Mouse (Mus musculus): ENCODE measurements around the gene Rora. TPM values are rescaled to one million over a fixed set of nuclear protein-coding genes. Genes with fewer than 3 reads are reported as not detected.

Rora gene
- total RNA-seq, 2 experiments from 2014 or later, result 56.5 to 109 TPM

- DNase-seq, result no peak
Observed at GRCm38 (mm10) chr9:68956210-68956874, 302.8 kb downstream of the Rora start.

- DNase-seq, result peak; percentile 52 to 74
Observed at GRCm38 (mm10) chr9:68956938-68957573, 303.5 kb downstream of the Rora start.

- DNase-seq, result no peak
Observed at GRCm38 (mm10) chr9:68957793-68958192, 304.2 kb downstream of the Rora start.

- no peak for DNase-seq
Observed at GRCm38 (mm10) chr9:68958919-68959318, 305.3 kb downstream of the Rora start.

GRCm38 (mm10) chr9:68963898-68964297 lies 310.3 kb downstream of the Rora start:
- no peak for DNase-seq

GRCm38 (mm10) chr9:68966540-68966939 lies 313.0 kb downstream of the Rora start:
- DNase-seq, result peak in 1 of 2 experiments; percentile 20

- no peak for DNase-seq
Observed at GRCm38 (mm10) chr9:68970074-68970473, 316.5 kb downstream of the Rora start.

- no peak for DNase-seq
Observed at GRCm38 (mm10) chr9:68972277-68972676, 318.7 kb downstream of the Rora start.

- DNase-seq, result no peak
Observed at GRCm38 (mm10) chr9:68974517-68974916, 320.9 kb downstream of the Rora start.

GRCm38 (mm10) chr9:68976136-68976535 lies 322.6 kb downstream of the Rora start:
- DNase-seq, result no peak

GRCm38 (mm10) chr9:68976851-68977250 lies 323.3 kb downstream of the Rora start:
- DNase-seq, result no peak

GRCm38 (mm10) chr9:68978656-68979055 lies 325.1 kb downstream of the Rora start:
- no peak for DNase-seq

- DNase-seq, result no peak
Observed at GRCm38 (mm10) chr9:68980041-68980440, 326.5 kb downstream of the Rora start.

- no peak for DNase-seq
Observed at GRCm38 (mm10) chr9:68985046-68985445, 331.5 kb downstream of the Rora start.

- no peak for DNase-seq
Observed at GRCm38 (mm10) chr9:68985796-68986195, 332.2 kb downstream of the Rora start.

GRCm38 (mm10) chr9:68987290-68988042 lies 333.9 kb downstream of the Rora start:
- DNase-seq, result no peak

- DNase-seq, result peak; percentile 46 to 71
Observed at GRCm38 (mm10) chr9:68988162-68988911, 334.8 kb downstream of the Rora start.

- DNase-seq, result no peak
Observed at GRCm38 (mm10) chr9:68989885-68990449, 336.4 kb downstream of the Rora start.

- peak; percentile 37 to 45 for DNase-seq
Observed at GRCm38 (mm10) chr9:68993881-68994280, 340.3 kb downstream of the Rora start.

- DNase-seq, result no peak
Observed at GRCm38 (mm10) chr9:68998961-68999360, 345.4 kb downstream of the Rora start.

GRCm38 (mm10) chr9:69004514-69004913 lies 350.9 kb downstream of the Rora start:
- peak in 1 of 2 experiments; percentile 20 for DNase-seq

- no peak for DNase-seq
Observed at GRCm38 (mm10) chr9:69006666-69007065, 353.1 kb downstream of the Rora start.
